Mouse (Mus musculus): Measurements from ENCODE around the gene Cep170b. TPM values are rescaled to one million over a fixed set of nuclear protein-coding genes. Genes with fewer than 3 reads are reported as not detected.

The Cep170b gene
- polyA plus RNA-seq, 1 experiment from 2014 or later, result 19.8 TPM

DNA sequence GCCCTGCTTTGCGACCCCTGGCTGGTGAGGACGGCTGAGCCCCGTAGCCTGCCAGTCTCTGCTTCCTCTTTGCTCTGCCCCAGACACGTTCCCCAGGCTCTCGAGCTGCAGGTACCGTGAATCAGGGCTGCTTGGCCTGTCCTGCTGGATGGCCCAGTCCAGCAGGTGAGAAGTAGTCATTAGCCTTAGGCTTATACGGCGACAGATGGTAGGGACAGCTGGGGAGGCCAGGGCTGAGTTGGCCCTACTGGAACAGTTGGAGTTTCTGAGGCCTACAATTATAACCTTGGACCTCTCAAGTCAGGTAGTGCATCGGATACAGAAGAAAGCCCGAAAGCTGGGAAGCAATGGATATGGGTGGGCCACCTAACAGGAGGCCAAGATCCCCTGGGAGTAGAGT lies 12.3 kb downstream of the Cep170b start:
- Histone ChIP-seq H3K9ac (ENCODE audit: low read length) (no peak overlapping the region), H3K4me3 (replicated peaks; ENCODE audit: low read length) (no peak overlapping the region), H3K27me3 (ENCODE audit: control insufficient read depth, insufficient read depth, low read length) (no peaks in the 10 kb centered on the region), H3K4me1 (ENCODE audit: control insufficient read depth, insufficient read depth, low read length) (peaks cover 10% of the 10 kb centered on the region), H3K36me3 (ENCODE audit: control insufficient read depth, insufficient read depth, low read length) (peaks cover 15% of the 10 kb centered on the region), H3K9me3 (replicated peaks; ENCODE audit: control insufficient read depth, low read length) (no peaks in the 10 kb centered on the region), H3K4me2 (ENCODE audit: low read depth, low read length) (no peak overlapping the region), H3K27ac (ENCODE audit: low read length) (no peak overlapping the region)
- WGBS, result 92% methylated on average over 10 of the region's 10 CpGs
- ATAC-seq (ENCODE audit: insufficient read depth, low FRiP score), result no peak

DNA sequence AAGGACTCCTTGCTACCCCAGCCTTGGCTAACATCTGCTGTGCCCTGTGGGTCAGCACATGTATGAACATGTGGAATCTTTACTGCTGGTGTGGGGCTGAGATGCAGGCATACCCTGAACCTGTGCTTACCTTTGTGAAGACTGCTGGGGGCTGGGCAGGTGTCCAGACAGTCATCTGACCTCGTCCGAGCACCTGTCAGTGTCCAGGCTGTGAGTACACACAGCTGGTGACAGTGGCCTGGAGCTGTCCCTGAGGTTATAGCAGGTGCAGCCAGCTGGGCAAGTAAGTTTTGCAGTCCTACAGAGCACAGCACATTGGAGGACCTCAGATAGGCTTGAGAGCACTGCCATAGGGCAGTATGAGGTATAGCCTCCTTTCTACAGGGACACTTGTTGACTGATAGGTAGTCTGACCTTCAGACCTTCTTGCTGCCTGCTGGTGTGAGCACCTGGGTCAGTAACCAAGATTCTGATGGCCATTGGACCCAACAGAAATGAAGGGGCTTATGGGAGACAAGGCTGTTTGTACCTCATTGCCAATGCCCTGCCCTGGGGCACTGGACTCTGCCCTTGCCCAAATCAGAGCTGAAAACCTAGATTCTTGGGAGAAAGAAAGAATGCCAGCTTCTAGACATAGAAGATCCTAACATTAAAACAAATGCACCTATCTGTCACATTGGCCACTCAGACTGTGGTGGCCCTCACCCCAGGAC lies 14.0 kb downstream of the Cep170b start:
- Histone ChIP-seq H3K9me3 (replicated peaks; ENCODE audit: control insufficient read depth, low read length) (no peaks in the 10 kb centered on the region), H3K4me3 (replicated peaks; ENCODE audit: low read length) (no peak overlapping the region), H3K4me1 (ENCODE audit: control insufficient read depth, insufficient read depth, low read length) (peaks cover 3% of the 10 kb centered on the region; the same call in 1 of the 2 replicates), H3K27ac (ENCODE audit: low read length) (no peak overlapping the region), H3K36me3 (ENCODE audit: control insufficient read depth, insufficient read depth, low read length) (peaks cover 22% of the 10 kb centered on the region), H3K9ac (ENCODE audit: low read length) (no peak overlapping the region), H3K27me3 (ENCODE audit: control insufficient read depth, insufficient read depth, low read length) (no peaks in the 10 kb centered on the region), H3K4me2 (ENCODE audit: low read depth, low read length) (no peak overlapping the region)
- no peak for ATAC-seq (ENCODE audit: insufficient read depth, low FRiP score)
- 67% methylated on average over 2 of the region's 2 CpGs for WGBS

DNA sequence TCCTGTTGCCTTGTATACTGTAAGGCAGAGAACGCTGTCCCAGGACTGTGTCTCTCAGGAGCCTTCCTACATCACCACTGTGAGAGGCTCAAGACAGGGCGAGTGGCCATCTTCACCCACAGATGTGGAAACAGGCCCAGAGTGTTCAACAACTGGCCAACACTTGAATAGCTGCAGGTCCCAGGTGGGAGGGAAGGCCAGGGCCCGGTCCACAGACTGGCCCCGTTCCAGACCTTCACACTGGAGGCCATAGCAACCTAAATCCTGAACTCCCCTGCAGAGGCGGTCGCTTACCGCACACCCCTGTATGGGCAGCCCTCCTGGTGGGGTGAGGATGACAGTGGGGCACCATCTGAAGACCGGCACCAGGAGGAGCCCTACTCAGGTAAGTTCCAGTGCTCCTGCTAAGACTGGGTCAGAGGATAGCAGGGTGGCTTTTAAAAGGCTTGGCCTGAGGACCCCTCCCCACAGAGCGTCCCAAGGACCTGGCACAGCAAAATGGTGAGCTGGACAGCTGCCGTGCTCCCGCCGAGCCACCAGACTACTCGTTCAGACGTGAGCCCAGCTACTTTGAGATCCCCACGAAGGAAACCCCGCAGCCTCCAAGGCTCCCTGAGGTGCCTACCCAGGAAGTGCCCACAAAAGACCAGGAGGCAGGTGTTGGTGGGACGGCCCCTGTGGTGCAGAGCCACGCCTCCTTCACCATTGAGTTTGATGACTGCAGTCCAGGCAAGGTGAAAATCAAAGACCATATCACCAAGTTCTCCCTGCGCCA lies 14.8 kb downstream of the Cep170b start:
- no peak overlapping the region for H3K27ac ChIP-seq (ENCODE audit: low read length)
- no peak for ATAC-seq (ENCODE audit: insufficient read depth, low FRiP score)
- H3K9ac ChIP-seq (ENCODE audit: low read length), result no peak overlapping the region
- peaks cover 23% of the 10 kb centered on the region for H3K36me3 ChIP-seq (ENCODE audit: control insufficient read depth, insufficient read depth, low read length)
- no peak overlapping the region for H3K4me2 ChIP-seq (ENCODE audit: low read depth, low read length)
- 87% methylated on average over 19 of the region's 19 CpGs for WGBS
- H3K27me3 ChIP-seq (ENCODE audit: control insufficient read depth, insufficient read depth, low read length), result no peaks in the 10 kb centered on the region
- no peaks in the 10 kb centered on the region for H3K9me3 ChIP-seq (replicated peaks; ENCODE audit: control insufficient read depth, low read length)
- 0 out of 2 replicates have a peak, but pooled peaks cover 3% of the 10 kb centered on the region for H3K4me1 ChIP-seq (ENCODE audit: control insufficient read depth, insufficient read depth, low read length)
- H3K4me3 ChIP-seq (replicated peaks; ENCODE audit: low read length), result no peak overlapping the region

DNA sequence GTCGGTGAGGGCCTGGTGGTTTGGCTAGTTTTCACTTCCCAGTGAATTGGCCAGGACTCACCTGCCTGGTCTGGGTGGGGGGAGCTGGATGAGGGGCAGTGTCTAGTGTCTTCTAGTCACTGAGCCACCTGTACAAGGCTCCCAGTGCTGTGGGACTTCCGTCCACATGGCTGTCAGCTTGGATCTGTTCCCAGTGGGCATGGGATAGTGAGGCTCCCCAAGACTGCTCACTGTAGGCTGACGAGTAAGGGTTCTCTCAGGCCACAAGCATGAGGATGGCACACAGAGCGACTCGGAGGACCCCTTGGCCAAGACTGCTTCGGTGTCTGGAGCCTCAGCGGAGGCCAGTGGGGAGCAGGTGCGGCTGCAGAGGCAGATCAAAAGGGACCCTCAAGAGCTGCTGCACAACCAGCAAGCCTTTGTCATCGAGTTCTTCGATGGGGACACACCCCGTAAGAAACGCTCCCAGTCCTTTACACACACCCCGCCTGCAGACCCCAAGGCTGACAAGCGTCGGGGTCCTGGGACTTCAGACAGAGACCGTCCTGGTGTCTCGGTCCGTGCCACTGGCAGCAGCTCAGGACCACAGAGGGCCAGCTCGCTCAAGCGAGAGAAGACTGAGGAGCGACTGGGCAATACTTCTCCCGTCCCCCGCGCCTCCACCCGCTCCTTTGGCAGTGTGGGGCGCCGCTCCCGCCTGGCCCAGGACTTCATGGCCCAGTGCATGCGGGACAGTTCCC lies 15.8 kb downstream of the Cep170b start:
- WGBS, result 91% methylated on average over 29 of the region's 29 CpGs
- Histone ChIP-seq H3K27ac (ENCODE audit: low read length) (no peak overlapping the region), H3K27me3 (ENCODE audit: control insufficient read depth, insufficient read depth, low read length) (no peaks in the 10 kb centered on the region), H3K4me2 (ENCODE audit: low read depth, low read length) (no peak overlapping the region), H3K9ac (ENCODE audit: low read length) (no peak overlapping the region), H3K36me3 (ENCODE audit: control insufficient read depth, insufficient read depth, low read length) (peaks cover 23% of the 10 kb centered on the region), H3K9me3 (replicated peaks; ENCODE audit: control insufficient read depth, low read length) (no peaks in the 10 kb centered on the region), H3K4me1 (ENCODE audit: control insufficient read depth, insufficient read depth, low read length) (no peaks in the 10 kb centered on the region), H3K4me3 (replicated peaks; ENCODE audit: low read length) (no peak overlapping the region)
- no peak for ATAC-seq (ENCODE audit: insufficient read depth, low FRiP score)

DNA sequence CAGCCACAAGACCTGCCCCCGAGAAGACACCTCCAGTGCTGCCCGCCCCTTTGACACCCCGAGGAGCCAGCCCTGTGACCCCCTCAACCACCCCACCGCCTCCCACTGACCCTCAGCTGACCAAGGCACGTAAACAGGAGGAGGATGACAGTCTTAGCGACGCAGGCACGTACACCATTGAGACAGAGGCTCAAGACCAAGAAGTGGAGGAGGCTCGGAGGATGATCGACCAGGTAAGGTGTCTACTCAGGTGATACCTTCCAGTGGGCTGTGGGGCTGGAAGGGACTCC lies 16.3 kb downstream of the Cep170b start:
- 87% methylated on average over 10 of the region's 10 CpGs for WGBS
- no peak overlapping the region for H3K4me3 ChIP-seq (replicated peaks; ENCODE audit: low read length)
- H3K9ac ChIP-seq (ENCODE audit: low read length), result no peak overlapping the region
- ATAC-seq (ENCODE audit: insufficient read depth, low FRiP score), result no peak
- H3K27me3 ChIP-seq (ENCODE audit: control insufficient read depth, insufficient read depth, low read length), result no peaks in the 10 kb centered on the region
- H3K9me3 ChIP-seq (replicated peaks; ENCODE audit: control insufficient read depth, low read length), result no peaks in the 10 kb centered on the region
- no peak overlapping the region for H3K4me2 ChIP-seq (ENCODE audit: low read depth, low read length)
- no peak overlapping the region for H3K27ac ChIP-seq (ENCODE audit: low read length)
- H3K36me3 ChIP-seq (ENCODE audit: control insufficient read depth, insufficient read depth, low read length), result peaks cover 23% of the 10 kb centered on the region
- H3K4me1 ChIP-seq (ENCODE audit: control insufficient read depth, insufficient read depth, low read length), result no peaks in the 10 kb centered on the region

DNA sequence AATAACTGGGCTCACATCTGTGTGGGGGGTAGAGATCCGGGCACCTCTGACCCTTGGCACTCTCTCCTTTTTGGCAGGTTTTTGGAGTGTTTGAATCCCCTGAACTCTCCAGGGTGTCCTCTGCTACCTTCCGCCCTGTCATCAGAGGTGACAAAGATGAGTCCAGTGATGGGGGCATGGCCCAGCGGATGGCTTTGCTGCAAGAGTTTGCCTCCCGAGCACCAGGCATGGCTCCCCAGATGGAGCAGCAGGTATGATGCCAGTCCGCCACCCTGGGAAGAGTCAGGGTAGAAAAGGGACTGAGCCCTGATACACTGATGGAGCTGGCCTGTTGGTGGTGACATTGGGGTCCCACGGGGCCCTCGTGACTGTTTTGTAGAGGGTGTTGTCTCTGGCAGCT lies 16.8 kb downstream of the Cep170b start:
- H3K36me3 ChIP-seq (ENCODE audit: control insufficient read depth, insufficient read depth, low read length), result peaks cover 19% of the 10 kb centered on the region
- no peak overlapping the region for H3K27ac ChIP-seq (ENCODE audit: low read length)
- H3K27me3 ChIP-seq (ENCODE audit: control insufficient read depth, insufficient read depth, low read length), result no peaks in the 10 kb centered on the region
- no peak overlapping the region for H3K4me3 ChIP-seq (replicated peaks; ENCODE audit: low read length)
- no peaks in the 10 kb centered on the region for H3K4me1 ChIP-seq (ENCODE audit: control insufficient read depth, insufficient read depth, low read length)
- H3K9me3 ChIP-seq (replicated peaks; ENCODE audit: control insufficient read depth, low read length), result no peaks in the 10 kb centered on the region
- 92% methylated on average over 7 of the region's 7 CpGs for WGBS
- H3K4me2 ChIP-seq (ENCODE audit: low read depth, low read length), result no peak overlapping the region
- H3K9ac ChIP-seq (ENCODE audit: low read length), result no peak overlapping the region
- no peak for ATAC-seq (ENCODE audit: insufficient read depth, low FRiP score)

DNA sequence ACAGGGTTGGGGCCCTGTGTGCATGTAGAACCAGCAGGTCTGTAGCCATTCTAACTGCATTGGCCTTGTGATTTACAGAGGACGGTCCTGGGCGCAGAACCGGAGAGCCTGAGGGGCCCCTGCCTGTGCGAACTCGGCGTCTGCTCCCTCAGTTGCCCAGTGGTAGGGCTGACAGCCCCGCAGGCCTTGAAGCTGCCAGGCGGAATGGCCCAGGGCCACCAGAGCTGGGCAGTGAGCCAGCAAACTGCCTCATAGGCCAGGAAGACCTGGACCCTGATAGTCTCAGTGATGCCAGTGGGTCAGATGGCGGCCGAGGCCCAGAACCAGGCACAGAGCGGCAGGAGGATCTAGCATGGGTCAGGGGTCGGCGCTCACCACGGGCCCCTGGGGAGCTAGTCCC lies 17.5 kb downstream of the Cep170b start:
- WGBS, result 94% methylated on average over 14 of the region's 14 CpGs
- peaks cover 17% of the 10 kb centered on the region for H3K36me3 ChIP-seq (ENCODE audit: control insufficient read depth, insufficient read depth, low read length)
- H3K9me3 ChIP-seq (replicated peaks; ENCODE audit: control insufficient read depth, low read length), result no peaks in the 10 kb centered on the region
- no peaks in the 10 kb centered on the region for H3K27me3 ChIP-seq (ENCODE audit: control insufficient read depth, insufficient read depth, low read length)
- no peak overlapping the region for H3K4me3 ChIP-seq (replicated peaks; ENCODE audit: low read length)
- H3K9ac ChIP-seq (ENCODE audit: low read length), result no peak overlapping the region
- H3K4me2 ChIP-seq (ENCODE audit: low read depth, low read length), result no peak overlapping the region
- H3K27ac ChIP-seq (ENCODE audit: low read length), result no peak overlapping the region
- H3K4me1 ChIP-seq (ENCODE audit: control insufficient read depth, insufficient read depth, low read length), result peaks cover 6% of the 10 kb centered on the region; the same call in 1 of the 2 replicates
- ATAC-seq (ENCODE audit: insufficient read depth, low FRiP score), result no peak

DNA sequence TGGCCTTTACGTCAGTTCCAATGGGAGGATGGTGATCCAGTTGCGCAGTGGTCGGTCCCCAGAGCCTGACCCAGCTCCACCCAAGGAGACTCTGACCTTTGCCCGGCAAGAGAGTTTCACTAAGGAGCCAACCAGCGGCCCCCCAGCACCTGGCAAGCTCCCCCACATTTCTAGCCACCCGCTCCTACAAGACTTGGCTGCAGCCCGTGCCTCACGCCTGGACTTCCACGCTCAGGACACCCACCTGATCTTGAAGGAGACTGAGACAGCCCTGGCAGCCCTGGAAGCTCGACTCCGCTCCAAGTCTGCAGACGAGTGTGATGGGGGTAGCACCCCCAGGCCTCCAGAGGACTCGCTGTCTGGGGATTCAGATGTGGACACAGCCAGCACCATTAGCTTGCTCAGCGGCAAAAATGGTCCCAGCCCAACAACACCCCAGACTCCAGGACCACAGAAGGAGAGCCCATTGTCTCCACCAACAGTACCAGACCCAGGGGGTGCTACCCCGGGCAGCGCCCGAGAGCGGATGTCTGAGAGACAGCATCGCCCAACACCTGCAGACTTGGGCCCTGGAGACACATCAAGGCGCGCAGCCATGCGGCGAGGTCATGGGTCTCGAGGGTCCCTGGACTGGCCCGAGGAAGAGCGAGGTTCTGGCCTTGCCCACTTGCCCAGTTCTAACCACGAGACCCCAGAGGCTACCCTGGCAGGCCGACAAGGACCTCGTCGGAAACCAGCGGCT lies 18.2 kb downstream of the Cep170b start:
- no peak for ATAC-seq (ENCODE audit: insufficient read depth, low FRiP score)
- Histone ChIP-seq H3K4me1 (ENCODE audit: control insufficient read depth, insufficient read depth, low read length) (peaks cover 12% of the 10 kb centered on the region), H3K4me2 (ENCODE audit: low read depth, low read length) (no peak overlapping the region), H3K27ac (ENCODE audit: low read length) (no peak overlapping the region), H3K36me3 (ENCODE audit: control insufficient read depth, insufficient read depth, low read length) (peaks cover 17% of the 10 kb centered on the region), H3K27me3 (ENCODE audit: control insufficient read depth, insufficient read depth, low read length) (no peaks in the 10 kb centered on the region), H3K9ac (ENCODE audit: low read length) (no peak overlapping the region), H3K9me3 (replicated peaks; ENCODE audit: control insufficient read depth, low read length) (no peaks in the 10 kb centered on the region), H3K4me3 (replicated peaks; ENCODE audit: low read length) (no peak overlapping the region)
- 90% methylated on average over 31 of the region's 31 CpGs for WGBS
